In the genomic region with DNA sequence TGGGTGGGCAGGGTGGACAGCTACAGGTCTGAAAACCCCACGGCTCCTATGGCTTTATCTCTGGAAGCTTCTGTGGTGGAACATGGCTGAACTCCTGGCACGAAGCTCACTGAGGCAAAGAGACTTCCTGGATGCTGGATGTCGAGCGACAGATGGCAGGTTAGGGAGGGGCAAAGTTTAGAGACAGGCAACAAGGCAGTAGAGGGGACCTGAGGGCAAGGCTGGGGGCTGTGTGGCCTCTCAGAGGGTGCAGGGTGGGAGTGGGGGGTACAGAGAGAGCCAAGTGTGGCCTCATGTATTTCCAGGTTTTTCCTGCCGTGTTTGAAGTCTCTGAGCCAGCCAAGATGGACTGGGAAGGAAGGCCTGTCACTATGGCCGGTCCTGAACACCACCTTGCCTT, we compare ENCODE assay signal across 23 mouse cellular contexts.
DNase-seq lines count a peak whose midpoint lies in the region; ATAC-seq and TF ChIP-seq lines count a peak whose summit lies in the region.
"Had no signal": no experiment of that assay in that cellular context is flagged by ENCODE, and none has a peak within 500 bp of the region (broad histone marks: within the 10 kb centered on the region; RNA-seq: fewer than 3 reads in every experiment).

No protein-coding gene starts in this region.

- no peaks in the 10 kb centered on the region for H3K9me3 ChIP-seq in forebrain, embryonic 10.5 days
- H3K9me3 ChIP-seq in forebrain, embryonic 16.5 days (ENCODE audit: control insufficient read depth, low read length), result no peaks in the 10 kb centered on the region
- H3K9me3 ChIP-seq: heart, embryonic 15.5 days; hindbrain, embryonic 15.5 days; kidney, embryonic 15.5 days; limb, embryonic 12.5 days; midbrain, embryonic 13.5 days had no signal

- WGBS in forebrain, embryonic 10.5 days, result 87% methylated on average over 6 of the region's 6 CpGs
- 77% methylated on average over 6 of the region's 6 CpGs for WGBS in forebrain, embryonic 16.5 days
- WGBS in spleen, adult 2 months, result 33% methylated on average over 6 of the region's 6 CpGs
- WGBS in thymus, adult 2 months, result 15% methylated on average over 6 of the region's 6 CpGs

- H3K27ac ChIP-seq in forebrain, embryonic 10.5 days, result 0 out of 2 replicates have a peak overlapping the region, but pooled peaks have one; percentile 51
- no peak overlapping the region for H3K27ac ChIP-seq in forebrain, embryonic 16.5 days (ENCODE audit: low read length)
- peak overlapping the region; percentile 56 for H3K27ac ChIP-seq in spleen, adult 2 months (ENCODE audit: insufficient read depth, low read length)
- peak overlapping the region; percentile 97 for H3K27ac ChIP-seq in thymus, adult 2 months (ENCODE audit: control insufficient read depth, insufficient read depth, low read length)
- H3K27ac ChIP-seq: heart, embryonic 15.5 days; hindbrain, embryonic 15.5 days; kidney, embryonic 15.5 days; limb, embryonic 12.5 days; macrophage; midbrain, embryonic 13.5 days had no signal

- H3K4me2 ChIP-seq in forebrain, embryonic 16.5 days (ENCODE audit: low read length), result no peak overlapping the region
- H3K4me2 ChIP-seq: heart, embryonic 15.5 days; hindbrain, embryonic 15.5 days; kidney, embryonic 15.5 days; limb, embryonic 12.5 days; liver, embryonic 11.5 days; midbrain, embryonic 13.5 days had no signal

- ATAC-seq in forebrain, embryonic 16.5 days, result no peak
- ATAC-seq: intestine, embryonic 16.5 days; lung, postnatal 0 days; midbrain, embryonic 13.5 days had no signal

- peaks cover 21% of the 10 kb centered on the region for H3K27me3 ChIP-seq in forebrain, embryonic 10.5 days (ENCODE audit: poor library complexity, severe bottlenecking)
- no peaks in the 10 kb centered on the region for H3K27me3 ChIP-seq in forebrain, embryonic 16.5 days (replicated peaks; ENCODE audit: control insufficient read depth, insufficient read depth, low read length)
- H3K27me3 ChIP-seq in spleen, adult 2 months (ENCODE audit: control insufficient read depth, insufficient read depth, low read length), result no peaks in the 10 kb centered on the region
- no peaks in the 10 kb centered on the region for H3K27me3 ChIP-seq in thymus, adult 2 months (ENCODE audit: control insufficient read depth, insufficient read depth, low read length)
- H3K27me3 ChIP-seq: hindbrain, embryonic 15.5 days; kidney, embryonic 15.5 days had no signal

- no peak overlapping the region for H3K4me3 ChIP-seq in forebrain, embryonic 10.5 days
- H3K4me3 ChIP-seq in forebrain, embryonic 16.5 days (replicated peaks; ENCODE audit: low read length), result no peak overlapping the region
- no peak overlapping the region for H3K4me3 ChIP-seq in spleen, adult 2 months (ENCODE audit: extremely low read depth, insufficient read depth, insufficient read length)
- H3K4me3 ChIP-seq in thymus, adult 2 months (ENCODE audit: control insufficient read depth, insufficient read depth, low read length), result no peak overlapping the region
- H3K4me3 ChIP-seq: heart, embryonic 15.5 days; hindbrain, embryonic 15.5 days; kidney, embryonic 15.5 days; limb, embryonic 12.5 days; midbrain, embryonic 13.5 days had no signal

- TF ChIP-seq CTCF in spleen, adult 2 months (IDR thresholded peaks at IDR 0.05; ENCODE audit: extremely low read depth, insufficient read depth, insufficient read length, insufficient replicate concordance), result no peak
- 0 out of 2 replicates have a peak, but pooled peaks have one; percentile 12 for TF ChIP-seq CTCF in thymus, adult 2 months (IDR thresholded peaks at IDR 0.05; ENCODE audit: borderline replicate concordance, control insufficient read depth, extremely low read depth, insufficient read depth, low read length, poor library complexity)

- TF ChIP-seq POLR2A in spleen, adult 2 months (IDR thresholded peaks at IDR 0.05; ENCODE audit: low read depth, low read length), result no peak
- no peak; the same call in 1 of the 2 replicates for TF ChIP-seq POLR2A in thymus, adult 2 months (IDR thresholded peaks at IDR 0.05; ENCODE audit: control insufficient read depth, extremely low read depth, insufficient read depth, low read length, poor library complexity)

- H3K36me3 ChIP-seq in forebrain, embryonic 10.5 days (replicated peaks), result no peaks in the 10 kb centered on the region
- no peaks in the 10 kb centered on the region for H3K36me3 ChIP-seq in forebrain, embryonic 16.5 days (ENCODE audit: control insufficient read depth, insufficient read depth)
- H3K36me3 ChIP-seq in spleen, adult 2 months (ENCODE audit: control insufficient read depth, insufficient read depth, low read length), result no peaks in the 10 kb centered on the region
- no peaks in the 10 kb centered on the region for H3K36me3 ChIP-seq in thymus, adult 2 months (ENCODE audit: control insufficient read depth, insufficient read depth, low read length)
- H3K36me3 ChIP-seq: heart, embryonic 15.5 days; hindbrain, embryonic 15.5 days; kidney, embryonic 15.5 days; limb, embryonic 12.5 days; midbrain, embryonic 13.5 days had no signal

- peaks cover 23% of the 10 kb centered on the region for H3K4me1 ChIP-seq in forebrain, embryonic 10.5 days
- 0 out of 2 replicates have a peak, but pooled peaks cover 4% of the 10 kb centered on the region for H3K4me1 ChIP-seq in forebrain, embryonic 16.5 days (replicated peaks; ENCODE audit: control insufficient read depth, insufficient read depth, low read length)
- H3K4me1 ChIP-seq in spleen, adult 2 months (ENCODE audit: control insufficient read depth, insufficient read depth, insufficient read length), result peaks cover 2% of the 10 kb centered on the region; the same call in 1 of the 2 replicates
- H3K4me1 ChIP-seq in thymus, adult 2 months (replicated peaks; ENCODE audit: control insufficient read depth, insufficient read depth, low read length), result peaks cover 48% of the 10 kb centered on the region

- no peak overlapping the region for H3K9ac ChIP-seq in forebrain, embryonic 16.5 days (replicated peaks; ENCODE audit: low read depth, low read length)
- H3K9ac ChIP-seq: heart, embryonic 15.5 days; hindbrain, embryonic 15.5 days; kidney, embryonic 15.5 days; limb, embryonic 12.5 days; liver, postnatal 0 days; midbrain, embryonic 13.5 days had no signal

- DNase-seq in forebrain, embryonic 10.5 days (ENCODE audit: extremely low spot score, low spot score), result no peak
- DNase-seq in spleen, adult 2 months (ENCODE audit: low read depth in 1 of 2, low spot score in 2 of 2), result no peak
- DNase-seq in spleen, adult 12 weeks (ENCODE audit: low spot score), result no peak
- DNase-seq in thymus, adult 2 months, result peak; percentile 22
- DNase-seq in embryo, embryonic 9.5 days (ENCODE audit: extremely low spot score), result no peak
- no peak for DNase-seq in urinary bladder, postnatal 25 days (ENCODE audit: low spot score)
- no peak for DNase-seq in kidney, adult 18-20 months
- DNase-seq: adrenal gland, postnatal 10 days; cerebellum, adult 18-20 months; cerebellum, postnatal 25 days; gastrocnemius, postnatal 25 days; kidney, postnatal 36 days; liver, postnatal 0 days had no signal
